Mouse (Mus musculus) forebrain, embryonic 13.5 days (tissue): ENCODE measurements around the gene Syne3. TPM values are rescaled to one million over a fixed set of nuclear protein-coding genes. Genes with fewer than 3 reads are reported as not detected.
A peak's percentile ranks its signal among the peaks of the same experiment; 100 is the strongest.

Source experiments
- ATAC-seq: fragments of 200-750 bp; cut with Nextera tagmentation; 2 replicates; pipeline ENCODE4 v1.8.0; 2017
- H3K27ac ChIP-seq: fragments of 300-500 bp; sonication (generic); 2 replicates; pipeline ENCODE4 v1.5.1; 2015; ENCODE audit warnings: inconsistent platforms, mild to moderate bottlenecking, moderate library complexity
- H3K27me3 ChIP-seq: fragments of 300-500 bp; sonication (generic); 2 replicates; pipeline ENCODE4 v1.6.1; 2015; ENCODE audit warnings: mild to moderate bottlenecking, inconsistent platforms
- H3K36me3 ChIP-seq: fragments of 300-500 bp; sonication (generic); 2 replicates; pipeline ENCODE4 v1.6.1; 2015; ENCODE audit warnings: mild to moderate bottlenecking, inconsistent platforms; ENCODE audit not compliant: poor library complexity, severe bottlenecking
- H3K4me1 ChIP-seq: fragments of 300-500 bp; sonication (generic); 2 replicates; pipeline ENCODE4 v1.6.1; 2015; ENCODE audit warnings: inconsistent platforms
- H3K4me2 ChIP-seq: fragments of 300-500 bp; sonication (generic); 2 replicates; pipeline ENCODE4 v1.6.1; 2015; ENCODE audit warnings: inconsistent platforms, mild to moderate bottlenecking, moderate library complexity
- H3K4me3 ChIP-seq: fragments of 300-500 bp; sonication (generic); 2 replicates; pipeline ENCODE4 v1.5.1; 2015; ENCODE audit warnings: mild to moderate bottlenecking, inconsistent platforms
- H3K9ac ChIP-seq: fragments of 300-500 bp; sonication (generic); 2 replicates; pipeline ENCODE4 v1.6.1; 2015; ENCODE audit warnings: mild to moderate bottlenecking, inconsistent platforms
- H3K9me3 ChIP-seq: fragments of 300-500 bp; sonication (generic); replicated peaks from 2 replicates; pipeline ENCODE4 v1.6.1; 2016; ENCODE audit warnings: inconsistent platforms
- WGBS: fragments of 180-500 bp; shearing (Covaris S2); methylation state at CpG from one replicate; pipeline ENCODE4 v1.1.7; 2015; 5-methylcytosine and 5-hydroxymethylcytosine counted together
- polyA plus RNA-seq: library from polyadenylated mRNA; unstranded; fragments of >200 nt; fragmentation: Nextera tagmentation; extraction: Ambion mirVana; gene quantifications from 2 replicates; pipeline ENCODE4 v1.2.1, GENCODE M21; 2015

Syne3 gene
- polyA plus RNA-seq, 1 experiment from 2014 or later, result 0.12 TPM

GRCm38 (mm10) chr12:105034130-105034769 is 24.6 kb upstream of the Syne3 start:
- no peak for ATAC-seq
- Histone ChIP-seq H3K27ac (no peak overlapping the region), H3K9ac (peak overlapping the region; percentile 92; the same call in 1 of the 2 replicates), H3K27me3 (no peaks in the 10 kb centered on the region), H3K36me3 (peaks cover 20% of the 10 kb centered on the region), H3K4me3 (peak overlapping the region; percentile 86; the same call in 1 of the 2 replicates), H3K4me2 (peak overlapping the region; percentile 98), H3K9me3 (no peaks in the 10 kb centered on the region), H3K4me1 (peaks cover 40% of the 10 kb centered on the region)
- 80% methylated on average over 14 of the region's 14 CpGs for WGBS

GRCm38 (mm10) chr12:105032832-105033775 is 23.5 kb upstream of the Syne3 start:
- peak overlapping the region; percentile 86 for H3K4me3 ChIP-seq
- ATAC-seq, result peak; percentile 59; the same call in 1 of the 2 replicates
- H3K36me3 ChIP-seq, result peaks cover 24% of the 10 kb centered on the region
- H3K4me2 ChIP-seq, result peak overlapping the region; percentile 98
- peak overlapping the region; percentile 92 for H3K9ac ChIP-seq
- H3K9me3 ChIP-seq, result no peaks in the 10 kb centered on the region
- H3K27me3 ChIP-seq, result no peaks in the 10 kb centered on the region
- peak overlapping the region; percentile 64 for H3K27ac ChIP-seq
- WGBS, result 3% methylated on average over 45 of the region's 45 CpGs
- H3K4me1 ChIP-seq, result peaks cover 40% of the 10 kb centered on the region

- ATAC-seq, result peak; percentile 99
- H3K4me1 ChIP-seq, result peaks cover 40% of the 10 kb centered on the region
- peak within 1 kb of the TSS; percentile 98 for H3K4me2 ChIP-seq
- H3K27me3 ChIP-seq, result no peaks in the 10 kb centered on the region
- peak within 1 kb of the TSS; percentile 86 for H3K4me3 ChIP-seq
- WGBS, result under 1% methylated on average over 72 of the region's 72 CpGs
- peak within 1 kb of the TSS; percentile 92 for H3K9ac ChIP-seq
- H3K36me3 ChIP-seq, result peaks cover 24% of the 10 kb centered on the region
- H3K9me3 ChIP-seq, result no peaks in the 10 kb centered on the region
- peak within 1 kb of the TSS; percentile 64 for H3K27ac ChIP-seq
Measured at GRCm38 (mm10) chr12:105032147-105032831, 22.7 kb upstream of the Syne3 start, which contains the start of gene Glrx5. Gene Glrx5, plus strand, starts transcription at chr12:105032688.

- Histone ChIP-seq H3K4me2 (peak overlapping the region; percentile 98), H3K4me1 (peaks cover 40% of the 10 kb centered on the region), H3K4me3 (peak overlapping the region; percentile 86), H3K9me3 (no peaks in the 10 kb centered on the region), H3K27me3 (no peaks in the 10 kb centered on the region), H3K36me3 (peaks cover 24% of the 10 kb centered on the region), H3K27ac (peak overlapping the region; percentile 22; the same call in 1 of the 2 replicates), H3K9ac (peak overlapping the region; percentile 81)
- WGBS, result 6% methylated on average over 37 of the region's 37 CpGs
- ATAC-seq, result no peak
Measured at GRCm38 (mm10) chr12:105031081-105032058, 21.8 kb upstream of the Syne3 start.

- H3K27me3 ChIP-seq, result no peaks in the 10 kb centered on the region
- no peak overlapping the region for H3K9ac ChIP-seq
- no peaks in the 10 kb centered on the region for H3K9me3 ChIP-seq
- WGBS, result 91% methylated on average over 9 of the region's 9 CpGs
- peaks cover 18% of the 10 kb centered on the region for H3K36me3 ChIP-seq
- H3K27ac ChIP-seq, result no peak overlapping the region
- no peak overlapping the region for H3K4me3 ChIP-seq
- no peak for ATAC-seq
- H3K4me2 ChIP-seq, result no peak overlapping the region
- H3K4me1 ChIP-seq, result peaks cover 36% of the 10 kb centered on the region
Measured at GRCm38 (mm10) chr12:105029890-105030289, 20.3 kb upstream of the Syne3 start.

GRCm38 (mm10) chr12:105027323-105027991 is 17.8 kb upstream of the Syne3 start:
- WGBS, result 35% methylated on average over 15 of the region's 15 CpGs
- no peak overlapping the region for H3K9ac ChIP-seq
- no peak overlapping the region for H3K4me3 ChIP-seq
- peaks cover 16% of the 10 kb centered on the region for H3K4me1 ChIP-seq
- ATAC-seq, result no peak
- no peak overlapping the region for H3K4me2 ChIP-seq
- H3K36me3 ChIP-seq, result peaks cover 17% of the 10 kb centered on the region
- H3K9me3 ChIP-seq, result peaks cover 15% of the 10 kb centered on the region
- no peak overlapping the region for H3K27ac ChIP-seq
- no peaks in the 10 kb centered on the region for H3K27me3 ChIP-seq

- no peak overlapping the region for H3K4me3 ChIP-seq
- no peaks in the 10 kb centered on the region for H3K27me3 ChIP-seq
- H3K4me2 ChIP-seq, result no peak overlapping the region
- 56% methylated on average over 10 of the region's 10 CpGs for WGBS
- no peak for ATAC-seq
- peaks cover 18% of the 10 kb centered on the region for H3K9me3 ChIP-seq
- H3K36me3 ChIP-seq, result peaks cover 17% of the 10 kb centered on the region
- no peak overlapping the region for H3K27ac ChIP-seq
- peaks cover 10% of the 10 kb centered on the region for H3K4me1 ChIP-seq
- H3K9ac ChIP-seq, result no peak overlapping the region
Measured at GRCm38 (mm10) chr12:105025947-105026586, 16.5 kb upstream of the Syne3 start.

GRCm38 (mm10) chr12:105025271-105025946 is 15.8 kb upstream of the Syne3 start:
- peaks cover 18% of the 10 kb centered on the region for H3K9me3 ChIP-seq
- no peak overlapping the region for H3K4me2 ChIP-seq
- H3K36me3 ChIP-seq, result peaks cover 16% of the 10 kb centered on the region
- WGBS, result 56% methylated on average over 8 of the region's 8 CpGs
- peaks cover 4% of the 10 kb centered on the region for H3K4me1 ChIP-seq
- H3K9ac ChIP-seq, result no peak overlapping the region
- H3K27me3 ChIP-seq, result no peaks in the 10 kb centered on the region
- H3K4me3 ChIP-seq, result no peak overlapping the region
- peak; percentile 66 for ATAC-seq
- no peak overlapping the region for H3K27ac ChIP-seq

GRCm38 (mm10) chr12:105022776-105023175 is 13.2 kb upstream of the Syne3 start:
- Histone ChIP-seq H3K27ac (no peak overlapping the region), H3K4me3 (no peak overlapping the region), H3K9ac (no peak overlapping the region), H3K9me3 (peaks cover 18% of the 10 kb centered on the region), H3K4me1 (peaks cover 10% of the 10 kb centered on the region), H3K27me3 (no peaks in the 10 kb centered on the region), H3K4me2 (no peak overlapping the region), H3K36me3 (no peaks in the 10 kb centered on the region)
- ATAC-seq, result no peak
- 94% methylated on average over 9 of the region's 9 CpGs for WGBS

GRCm38 (mm10) chr12:105022141-105022540 is 12.5 kb upstream of the Syne3 start:
- no peak for ATAC-seq
- Histone ChIP-seq H3K4me1 (peaks cover 10% of the 10 kb centered on the region), H3K9me3 (peaks cover 18% of the 10 kb centered on the region), H3K36me3 (no peaks in the 10 kb centered on the region), H3K9ac (no peak overlapping the region), H3K4me2 (no peak overlapping the region), H3K4me3 (no peak overlapping the region), H3K27me3 (no peaks in the 10 kb centered on the region), H3K27ac (no peak overlapping the region)
- WGBS, result 68% methylated on average over 7 of the region's 7 CpGs
